Mouse (Mus musculus) intestine, embryonic 14.5 days (tissue): ENCODE measurements at regions not wholly inside any gene's neighbourhood (a gene's known extent, or its start where the extent isn't known, plus 50 kb on each side); places are given as distances from the start of the nearest gene placed in this dataset.

Source experiments
- ATAC-seq: fragments of 200-750 bp; cut with Nextera tagmentation; replicated peaks from 2 replicates; pipeline ENCODE4 v1.8.0; 2017; ENCODE audit warnings: low read depth, moderate number of reproducible peaks, moderate TSS enrichment, moderate library complexity; ENCODE audit not compliant: low FRiP score, low TSS enrichment
- DNase-seq: peaks from one replicate; pipeline ENCODE4 v3.0.0-alpha.2; 2018; ENCODE audit warnings: low spot score
- H3K27ac ChIP-seq: fragments of 300-500 bp; sonication (generic); 2 replicates; pipeline ENCODE4 v1.5.1; 2014; ENCODE audit warnings: low read depth, mild to moderate bottlenecking, control low read depth
- H3K27me3 ChIP-seq: fragments of 300-500 bp; sonication (generic); replicated peaks from 2 replicates; pipeline ENCODE4 v1.6.1; 2014; ENCODE audit warnings: low read length, control low read depth; ENCODE audit not compliant: control insufficient read depth, insufficient read depth
- H3K36me3 ChIP-seq: fragments of 300-500 bp; sonication (generic); 2 replicates; pipeline ENCODE4 v1.6.1; 2014; ENCODE audit warnings: low read length, control low read depth; ENCODE audit not compliant: control insufficient read depth, insufficient read depth
- H3K4me1 ChIP-seq: fragments of 300-500 bp; sonication (generic); replicated peaks from 2 replicates; pipeline ENCODE4 v1.6.1; 2014; ENCODE audit warnings: low read length, control low read depth, mixed read lengths; ENCODE audit not compliant: control insufficient read depth, insufficient read depth
- H3K4me2 ChIP-seq: fragments of 300-500 bp; sonication (generic); 2 replicates; pipeline ENCODE4 v1.6.1; 2014; ENCODE audit warnings: low read length
- H3K4me3 ChIP-seq: fragments of 300-500 bp; sonication (generic); 2 replicates; pipeline ENCODE4 v1.5.1; 2014; ENCODE audit warnings: low read depth, low read length, control low read depth, mixed read lengths
- H3K9ac ChIP-seq: fragments of 300-500 bp; sonication (generic); 2 replicates; pipeline ENCODE4 v1.6.1; 2014; ENCODE audit warnings: mild to moderate bottlenecking, low read length
- H3K9me3 ChIP-seq: fragments of 300-500 bp; sonication (generic); 2 replicates; pipeline ENCODE4 v1.6.1; 2016; ENCODE audit warnings: low read length, control low read depth; ENCODE audit not compliant: control insufficient read depth
- WGBS: fragments of 180-500 bp; shearing (Covaris S2); extraction: QIAGEN DNeasy Blood & Tissue Kit; methylation state at CpG from one replicate; pipeline ENCODE4 v1.1.7; 2014; 5-methylcytosine and 5-hydroxymethylcytosine counted together

- no peak for DNase-seq
- H3K27me3 ChIP-seq = no peaks in the 10 kb centered on the region
- H3K4me1 ChIP-seq = no peaks in the 10 kb centered on the region
- ATAC-seq = no peak
- H3K4me3 ChIP-seq = no peak overlapping the region
- no peaks in the 10 kb centered on the region for H3K36me3 ChIP-seq
- H3K4me2 ChIP-seq = no peak overlapping the region
- 18% methylated on average over 5 of the region's 5 CpGs for WGBS
- no peaks in the 10 kb centered on the region for H3K9me3 ChIP-seq
- no peak overlapping the region for H3K9ac ChIP-seq
- H3K27ac ChIP-seq = no peak overlapping the region
Measured at GRCm38 (mm10) chr9:113601451-113601850, 106.6 kb downstream of the Pdcd6ip start.

DNA sequence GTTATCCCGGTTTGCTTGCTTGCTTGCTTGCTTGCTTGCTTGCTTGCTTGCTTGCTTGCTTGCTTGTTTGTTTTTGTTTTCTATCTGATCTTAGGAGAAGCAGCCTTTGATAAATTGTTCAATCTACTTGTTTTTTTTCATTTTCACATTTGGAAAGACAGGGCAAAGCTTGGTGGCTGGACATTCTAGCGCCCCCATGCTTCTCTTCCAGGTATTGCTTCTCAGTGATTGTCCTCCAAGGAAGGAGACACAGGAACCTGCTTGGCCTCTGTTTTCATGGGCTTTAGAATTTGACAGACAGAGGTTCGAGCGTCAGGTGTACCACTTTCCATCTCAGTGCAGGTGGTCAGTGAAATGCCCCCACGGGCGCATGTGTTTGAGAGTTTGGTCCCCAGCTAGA lies 120.8 kb downstream of the Pdcd6ip start:
- H3K9ac ChIP-seq = no peak overlapping the region
- no peak overlapping the region for H3K27ac ChIP-seq
- no peaks in the 10 kb centered on the region for H3K4me1 ChIP-seq
- H3K4me2 ChIP-seq = no peak overlapping the region
- no peaks in the 10 kb centered on the region for H3K36me3 ChIP-seq
- no peaks in the 10 kb centered on the region for H3K9me3 ChIP-seq
- WGBS = 56% methylated on average over 6 of the region's 6 CpGs
- DNase-seq (peak; percentile 36), ATAC-seq (no peak)
- no peak overlapping the region for H3K4me3 ChIP-seq
- no peaks in the 10 kb centered on the region for H3K27me3 ChIP-seq

GRCm38 (mm10) chr9:113586477-113586876 lies 121.6 kb downstream of the Pdcd6ip start:
- Histone ChIP-seq H3K9ac (no peak overlapping the region), H3K27ac (no peak overlapping the region), H3K36me3 (no peaks in the 10 kb centered on the region), H3K27me3 (no peaks in the 10 kb centered on the region), H3K4me1 (no peaks in the 10 kb centered on the region), H3K4me2 (no peak overlapping the region), H3K9me3 (no peaks in the 10 kb centered on the region), H3K4me3 (no peak overlapping the region)
- DNase-seq = no peak
- no peak for ATAC-seq
- WGBS = 86% methylated on average over 4 of the region's 4 CpGs

DNA sequence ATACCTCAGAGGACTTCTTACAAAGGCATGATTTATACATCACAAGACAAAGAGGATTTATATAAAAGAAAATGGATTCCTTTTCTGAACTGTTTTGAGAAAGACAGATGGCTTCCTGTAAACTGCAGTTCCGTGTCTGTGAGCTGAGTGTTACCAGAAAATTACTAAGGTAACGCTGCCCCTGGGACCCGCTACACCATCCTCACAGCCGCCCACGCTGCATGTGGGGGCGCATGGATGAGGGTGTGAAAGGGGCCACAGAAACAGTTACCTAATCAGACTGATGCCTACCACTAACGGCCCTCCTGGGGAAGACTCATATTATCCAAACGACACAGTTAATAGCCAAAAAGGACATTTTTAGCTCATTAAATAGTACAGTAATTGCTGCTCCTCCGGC lies 129.8 kb downstream of the Pdcd6ip start:
- H3K27ac ChIP-seq = no peak overlapping the region
- no peak overlapping the region for H3K4me2 ChIP-seq
- H3K27me3 ChIP-seq = no peaks in the 10 kb centered on the region
- no peak overlapping the region for H3K4me3 ChIP-seq
- no peaks in the 10 kb centered on the region for H3K9me3 ChIP-seq
- no peaks in the 10 kb centered on the region for H3K4me1 ChIP-seq
- WGBS = 79% methylated on average over 9 of the region's 9 CpGs
- no peaks in the 10 kb centered on the region for H3K36me3 ChIP-seq
- DNase-seq (peak; percentile 7), ATAC-seq (no peak)
- H3K9ac ChIP-seq = no peak overlapping the region

GRCm38 (mm10) chr9:113568849-113569248 lies 139.2 kb downstream of the Pdcd6ip start:
- no peaks in the 10 kb centered on the region for H3K27me3 ChIP-seq
- no peak overlapping the region for H3K4me3 ChIP-seq
- H3K36me3 ChIP-seq = no peaks in the 10 kb centered on the region
- no peak overlapping the region for H3K4me2 ChIP-seq
- no peak overlapping the region for H3K9ac ChIP-seq
- DNase-seq = no peak
- no peak for ATAC-seq
- no peaks in the 10 kb centered on the region for H3K4me1 ChIP-seq
- H3K9me3 ChIP-seq = no peaks in the 10 kb centered on the region
- no peak overlapping the region for H3K27ac ChIP-seq
- WGBS = 72% methylated on average over 1 of the region's 1 CpGs

DNA sequence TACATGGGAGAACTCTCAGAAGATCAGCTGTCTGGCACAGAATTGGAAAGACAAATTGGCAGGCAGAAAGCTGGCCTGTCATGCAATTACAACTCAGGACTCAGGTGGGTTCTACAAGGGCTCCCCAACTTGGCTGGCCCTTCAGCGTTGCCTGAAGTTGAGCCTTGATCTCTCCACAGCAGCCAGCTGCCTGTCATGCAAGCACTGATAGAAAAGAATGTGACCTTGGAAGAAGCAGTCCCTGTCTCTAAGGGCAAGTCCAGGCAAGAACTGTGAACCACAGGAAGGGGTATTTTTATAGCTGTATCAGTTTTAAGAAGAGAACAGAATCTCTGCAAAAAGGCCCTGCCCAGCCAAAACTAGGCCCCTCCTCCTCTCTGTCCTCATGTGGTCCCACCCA lies 140.4 kb downstream of the Pdcd6ip start:
- DNase-seq (no peak), ATAC-seq (no peak)
- no peak overlapping the region for H3K27ac ChIP-seq
- H3K4me3 ChIP-seq = no peak overlapping the region
- H3K9me3 ChIP-seq = no peaks in the 10 kb centered on the region
- WGBS = 83% methylated on average over 1 of the region's 1 CpGs
- no peak overlapping the region for H3K9ac ChIP-seq
- H3K27me3 ChIP-seq = no peaks in the 10 kb centered on the region
- H3K4me2 ChIP-seq = no peak overlapping the region
- no peaks in the 10 kb centered on the region for H3K4me1 ChIP-seq
- no peaks in the 10 kb centered on the region for H3K36me3 ChIP-seq

- H3K27me3 ChIP-seq = no peaks in the 10 kb centered on the region
- DNase-seq (no peak), ATAC-seq (no peak)
- H3K9ac ChIP-seq = no peak overlapping the region
- no peak overlapping the region for H3K27ac ChIP-seq
- H3K36me3 ChIP-seq = no peaks in the 10 kb centered on the region
- no peaks in the 10 kb centered on the region for H3K4me1 ChIP-seq
- WGBS = 48% methylated on average over 3 of the region's 3 CpGs
- no peak overlapping the region for H3K4me3 ChIP-seq
- H3K9me3 ChIP-seq = no peaks in the 10 kb centered on the region
- no peak overlapping the region for H3K4me2 ChIP-seq
Measured at GRCm38 (mm10) chr9:113566620-113567019, 141.4 kb downstream of the Pdcd6ip start.

DNA sequence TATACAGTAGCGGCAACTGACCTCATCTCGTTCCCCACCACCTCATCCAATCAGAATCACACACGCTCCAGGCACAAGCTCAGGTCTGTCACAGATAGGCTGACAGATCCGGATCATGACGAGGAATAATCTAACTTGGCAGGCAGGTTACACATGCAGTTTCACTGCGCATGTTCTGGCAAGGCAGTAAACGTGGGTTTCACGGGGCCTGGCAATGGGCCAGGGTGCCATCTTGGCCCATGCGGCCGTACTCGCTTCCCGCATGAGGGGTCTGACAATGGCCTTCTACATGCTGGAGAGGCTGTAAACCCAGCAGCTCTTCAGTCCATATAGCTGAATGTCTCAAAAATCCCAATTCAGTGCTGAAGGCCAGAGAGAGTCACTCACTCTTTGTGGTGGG lies 154.1 kb downstream of the Pdcd6ip start:
- Histone ChIP-seq H3K9me3 (no peaks in the 10 kb centered on the region), H3K9ac (no peak overlapping the region), H3K4me2 (no peak overlapping the region), H3K4me3 (no peak overlapping the region), H3K27ac (no peak overlapping the region), H3K36me3 (no peaks in the 10 kb centered on the region), H3K4me1 (no peaks in the 10 kb centered on the region), H3K27me3 (no peaks in the 10 kb centered on the region)
- 91% methylated on average over 12 of the region's 12 CpGs for WGBS
- no peak for ATAC-seq
- DNase-seq = no peak

DNA sequence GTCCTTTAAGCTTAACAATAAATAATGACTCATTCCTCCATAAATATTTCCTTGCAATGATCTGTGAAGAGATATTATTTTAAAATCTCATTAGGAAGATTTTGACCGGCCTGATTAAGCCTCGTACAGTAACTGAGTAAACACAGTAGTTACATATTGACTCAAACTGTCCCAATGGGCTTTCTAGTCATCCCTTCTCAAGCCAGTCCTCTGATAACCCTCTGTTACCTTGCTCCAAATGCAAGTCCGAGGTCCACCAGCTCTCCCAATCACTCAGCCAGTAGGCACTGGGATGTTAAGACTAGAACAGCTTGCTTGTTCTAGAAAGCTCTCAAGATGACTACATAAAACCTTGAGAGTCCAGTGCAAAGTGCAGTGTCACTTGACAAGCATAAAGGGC lies 160.6 kb downstream of the Pdcd6ip start:
- H3K4me2 ChIP-seq = no peak overlapping the region
- H3K27ac ChIP-seq = no peak overlapping the region
- H3K9ac ChIP-seq = no peak overlapping the region
- ATAC-seq = no peak
- WGBS = 64% methylated on average over 3 of the region's 3 CpGs
- H3K4me3 ChIP-seq = no peak overlapping the region
- H3K9me3 ChIP-seq = no peaks in the 10 kb centered on the region
- no peaks in the 10 kb centered on the region for H3K36me3 ChIP-seq
- no peak for DNase-seq
- no peaks in the 10 kb centered on the region for H3K4me1 ChIP-seq
- H3K27me3 ChIP-seq = no peaks in the 10 kb centered on the region
